Mouse (Mus musculus): ENCODE results near the gene Lhfp. TPM values are rescaled to one million over a fixed set of nuclear protein-coding genes. Genes with fewer than 3 reads are reported as not detected.

Gene Lhfp
- polyA plus RNA-seq, 2 experiments from 2014 or later: 0.19 to 0.36 TPM

GRCm38 (mm10) chr3:53284471-53285177, 243.3 kb downstream of the Lhfp start:
- ATAC-seq: no peak

- ATAC-seq: no peak
These were observed 247.3 kb downstream of the Lhfp start for GRCm38 (mm10) chr3:53288662-53289061.

DNA sequence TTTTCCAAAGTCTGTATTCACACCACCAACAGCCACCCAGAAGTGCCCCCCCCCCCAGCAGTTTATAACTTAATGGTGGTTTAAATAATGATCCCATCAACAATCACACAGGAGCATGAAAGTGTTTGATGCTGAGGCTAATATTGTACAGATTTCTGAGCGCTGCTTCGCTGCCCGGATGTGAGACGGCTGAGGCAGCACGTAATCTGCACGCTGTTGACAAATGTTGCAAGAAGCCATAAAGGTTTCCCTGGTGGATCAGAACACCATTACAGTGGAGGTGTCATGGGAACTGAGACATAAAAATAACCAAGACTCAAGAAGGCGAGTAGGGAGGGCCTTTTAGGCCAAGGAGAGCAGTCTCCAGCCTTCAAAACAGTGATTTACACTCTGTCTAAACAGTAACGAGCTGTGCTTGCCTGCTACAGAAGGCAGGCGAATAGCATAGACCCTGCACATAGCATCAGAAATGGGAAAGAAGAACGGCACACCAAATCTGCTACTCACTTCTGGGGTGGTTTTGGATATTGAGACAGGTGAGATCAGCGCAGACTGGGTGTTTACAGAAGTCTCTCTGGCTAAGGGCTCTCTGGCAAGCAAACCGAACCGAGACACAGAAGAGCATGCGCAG, 248.4 kb downstream of the Lhfp start:
- ATAC-seq: no peak

DNA sequence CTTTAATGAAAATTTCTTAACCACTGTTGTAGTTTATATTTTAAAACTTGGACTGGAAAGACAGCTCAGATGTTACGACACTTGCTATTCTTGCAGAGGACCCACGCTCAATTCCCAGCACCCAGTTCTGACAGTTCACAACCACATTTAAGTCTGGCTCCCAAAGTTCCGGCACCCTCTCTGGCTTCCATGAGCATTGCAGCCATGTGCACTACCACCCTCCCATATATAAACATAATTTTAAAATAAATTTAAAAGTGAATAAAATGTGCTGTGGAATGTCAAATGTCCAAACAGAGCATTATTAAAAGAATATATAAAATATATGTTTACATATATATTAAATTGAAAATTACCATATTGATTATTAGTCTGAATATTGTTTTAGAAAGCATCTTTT, 249.9 kb downstream of the Lhfp start:
- no peak for ATAC-seq

DNA sequence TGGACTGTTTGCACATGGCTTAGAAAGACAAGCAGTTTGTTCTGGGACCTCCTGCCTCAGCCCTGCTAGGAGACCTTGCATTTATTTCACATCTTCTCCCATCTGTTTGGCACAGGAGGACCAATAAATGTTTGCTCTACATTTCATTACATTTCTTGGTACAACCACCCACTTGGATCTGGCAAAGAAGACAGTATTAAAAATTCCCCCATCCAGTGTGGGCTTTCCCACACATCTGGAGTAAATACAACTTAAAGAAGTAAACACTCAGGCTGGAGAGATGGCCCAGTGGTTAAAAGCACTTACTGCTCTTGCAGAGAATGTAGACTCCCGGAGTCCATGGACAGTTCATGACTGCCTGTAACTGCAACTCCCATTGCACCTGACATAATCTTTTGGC, 250.6 kb downstream of the Lhfp start:
- no peak for ATAC-seq

DNA sequence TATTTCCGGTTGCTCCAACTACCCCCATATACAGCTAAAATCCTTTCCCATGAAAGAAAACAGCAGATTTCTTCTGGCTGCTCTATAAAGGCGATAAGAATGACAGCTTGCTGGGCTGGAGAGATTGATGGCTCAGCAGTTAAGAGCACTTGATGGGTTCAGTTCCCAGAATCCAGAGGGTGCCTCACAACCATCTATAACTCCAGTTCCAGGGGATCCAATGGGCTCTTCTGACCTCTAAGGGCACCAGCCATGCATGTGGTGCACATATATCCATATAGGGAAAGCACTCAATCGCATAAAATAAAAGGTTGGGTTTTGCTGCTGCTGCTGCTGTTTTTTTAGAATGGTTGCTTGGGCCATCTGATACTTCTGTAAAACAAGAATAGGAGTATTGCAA, 251.1 kb downstream of the Lhfp start:
- no peak for ATAC-seq

GRCm38 (mm10) chr3:53292979-53293378, 251.7 kb downstream of the Lhfp start:
- no peak for ATAC-seq

GRCm38 (mm10) chr3:53293901-53294433, 252.6 kb downstream of the Lhfp start:
- ATAC-seq: no peak

- no peak for ATAC-seq
These were observed 253.5 kb downstream of the Lhfp start for GRCm38 (mm10) chr3:53294855-53295254.

- no peak for ATAC-seq
These were observed 260.5 kb downstream of the Lhfp start for GRCm38 (mm10) chr3:53301866-53302265.

DNA sequence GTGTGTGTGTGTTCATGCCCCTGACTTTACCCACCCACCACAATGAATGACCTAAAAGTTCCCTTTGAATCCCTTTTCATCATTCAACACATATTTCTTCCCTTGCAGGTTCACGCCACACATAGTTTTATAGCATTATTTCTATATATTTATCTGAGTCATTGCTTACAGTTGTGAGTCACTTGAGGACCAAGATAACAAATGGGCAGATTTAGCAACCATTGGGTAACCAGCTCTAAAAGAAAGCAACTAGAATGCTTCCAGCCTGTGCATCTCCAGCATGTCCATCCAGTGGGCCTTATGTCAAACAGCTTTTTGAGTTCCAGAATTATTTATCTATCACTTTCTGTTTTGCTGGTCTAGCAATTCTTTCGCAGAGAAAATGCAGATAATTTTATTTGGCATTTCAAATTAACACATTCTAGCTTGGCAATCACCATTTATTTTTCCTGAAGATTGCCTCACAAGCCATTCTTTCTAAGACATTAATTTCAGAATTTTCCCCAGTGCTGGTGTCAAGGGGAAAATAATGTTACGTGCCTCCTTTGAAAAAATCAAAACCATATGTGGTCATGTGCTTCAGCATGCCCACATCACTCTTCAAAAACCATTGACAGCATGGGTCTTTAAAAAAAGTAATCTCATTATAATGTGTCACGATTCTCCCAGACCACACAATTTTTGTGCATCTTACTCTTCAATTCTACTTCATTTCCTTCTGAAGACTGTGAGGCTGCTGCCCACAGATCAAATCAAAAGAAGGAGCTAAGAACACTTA, 263.0 kb downstream of the Lhfp start:
- ATAC-seq: no peak

GRCm38 (mm10) chr3:53305860-53306259, 264.5 kb downstream of the Lhfp start:
- ATAC-seq: no peak

DNA sequence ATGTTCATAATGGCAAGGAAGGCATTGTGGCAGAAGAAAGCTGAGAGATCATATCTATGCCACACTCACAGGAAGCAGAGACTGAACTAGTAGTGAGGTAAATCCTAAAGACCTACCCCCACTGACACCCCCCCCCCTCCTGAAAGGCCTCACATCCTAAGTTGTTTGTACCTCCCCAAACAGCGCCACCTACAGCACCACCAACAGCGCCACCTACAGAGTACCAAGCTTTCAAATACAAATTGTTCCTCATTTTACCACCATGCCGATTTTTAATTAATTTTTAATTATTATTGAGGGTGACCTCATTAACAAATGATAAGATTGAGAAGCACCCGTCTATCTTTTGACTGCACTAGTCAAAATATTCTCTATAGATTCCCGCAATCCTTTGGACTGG, 267.3 kb downstream of the Lhfp start:
- no peak for ATAC-seq

- no peak for ATAC-seq
These were observed 268.8 kb downstream of the Lhfp start for GRCm38 (mm10) chr3:53310093-53310492.

GRCm38 (mm10) chr3:53310615-53311014, 269.3 kb downstream of the Lhfp start:
- ATAC-seq: no peak

Other genes with a start within 250 kb of the Lhfp start
- 10 to 100 TPM; 21.3 to 27.9 TPM for gene Cog6, start 24.3 kb upstream of the Lhfp start, polyA plus RNA-seq (2017; shearing (Covaris generic))